Mouse (Mus musculus): ENCODE results near the gene Polm. TPM values are rescaled to one million over a fixed set of nuclear protein-coding genes. Genes with fewer than 3 reads are reported as not detected.

Gene Polm
- polyA plus RNA-seq (2012; rRNA removed; ENCODE audit: low replicate concordance), result 21.6 and 35.9 TPM in 2 replicates

GRCm38 (mm10) chr11:5837251-5838246, at the start of gene Polm:
Polm (minus strand) TSS chr11:5838016.

GRCm38 (mm10) chr11:5877921-5878526, 40.2 kb upstream of the Polm start, which contains the start of gene Pold2:
Pold2 (minus strand) TSS chr11:5878292.

GRCm38 (mm10) chr11:5861678-5862393, 24.0 kb upstream of the Polm start, which contains the start of gene Aebp1:
Aebp1 (plus strand) TSS chr11:5861947.

GRCm38 (mm10) chr11:5803551-5803981, 34.2 kb downstream of the Polm start, which contains the start of gene Pgam2:
Pgam2 (minus strand) TSS chr11:5803733.

GRCm38 (mm10) chr11:5788056-5789014, 49.5 kb downstream of the Polm start, which contains the start of gene Dbnl:
Dbnl (plus strand) TSS chr11:5788488.

Other genes starting within 250 kb of the Polm start
- gene Mrps24, start 122.3 kb downstream of the Polm start, polyA plus RNA-seq (2012; rRNA removed; ENCODE audit: low replicate concordance), result 107 and 215 TPM in 2 replicates
- gene Urgcp, start 75.6 kb downstream of the Polm start, polyA plus RNA-seq (2012; rRNA removed; ENCODE audit: low replicate concordance), result 24.1 and 32.3 TPM in 2 replicates
- gene Dbnl, start 49.5 kb downstream of the Polm start, polyA plus RNA-seq (2012; rRNA removed; ENCODE audit: low replicate concordance), result 56.4 and 73.3 TPM in 2 replicates
- 0.72 and 0.75 TPM in 2 replicates for gene Pgam2, start 34.3 kb downstream of the Polm start, polyA plus RNA-seq (2012; rRNA removed; ENCODE audit: low replicate concordance)
- 99.4 and 539 TPM in 2 replicates for gene Aebp1, start 23.9 kb upstream of the Polm start, polyA plus RNA-seq (2012; rRNA removed; ENCODE audit: low replicate concordance)
- 58.2 and 143 TPM in 2 replicates for gene Pold2, start 40.3 kb upstream of the Polm start, polyA plus RNA-seq (2012; rRNA removed; ENCODE audit: low replicate concordance)
- 0.26 and 0.59 TPM in 2 replicates for gene Myl7, start 60.8 kb upstream of the Polm start, polyA plus RNA-seq (2012; rRNA removed; ENCODE audit: low replicate concordance)
- gene Gck, start 112.1 kb upstream of the Polm start, polyA plus RNA-seq (2012; rRNA removed; ENCODE audit: low replicate concordance), result 0.26 and 0.81 TPM in 2 replicates
- gene Ykt6, start 117.7 kb upstream of the Polm start, polyA plus RNA-seq (2012; rRNA removed; ENCODE audit: low replicate concordance), result 75.5 and 95.5 TPM in 2 replicates
- gene Camk2b, start 228.3 kb upstream of the Polm start, polyA plus RNA-seq (2012; rRNA removed; ENCODE audit: low replicate concordance), result 4.5 and 7.2 TPM in 2 replicates